Mouse (Mus musculus): Measurements from ENCODE around the gene Pdgfd. TPM values are rescaled to one million over a fixed set of nuclear protein-coding genes. Genes with fewer than 3 reads are reported as not detected.
A peak's percentile ranks its signal among the peaks of the same experiment; 100 is the strongest.

Gene Pdgfd
- polyA plus RNA-seq, 1 experiment from 2014 or later = 9.1 TPM

DNA sequence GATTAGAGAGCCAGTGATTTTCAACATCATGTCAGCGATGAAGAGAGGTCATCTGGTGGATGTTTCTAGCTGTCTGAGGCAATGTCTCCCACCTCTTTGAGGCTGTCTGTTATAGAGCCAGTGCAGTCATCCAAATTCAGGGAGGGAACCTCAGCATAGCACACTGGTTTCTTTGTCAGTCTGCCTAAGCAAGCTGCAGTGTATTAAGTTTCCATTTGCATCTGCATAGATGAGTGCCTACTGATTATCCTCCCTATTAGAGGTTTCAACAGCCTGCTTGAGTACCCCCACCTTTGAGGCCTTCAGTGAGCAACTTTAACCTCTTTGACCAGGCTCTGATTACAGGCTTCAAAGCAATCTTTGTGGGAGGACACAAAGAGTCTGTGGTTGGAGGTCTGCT, 118.4 kb downstream of the Pdgfd start:
- Histone ChIP-seq H3K4me3 (ENCODE audit: low read depth, low read length) (no peak overlapping the region), H3K9me3 (ENCODE audit: control insufficient read depth, low read length) (no peaks in the 10 kb centered on the region), H3K27ac (replicated peaks; ENCODE audit: low read depth, low read length) (no peak overlapping the region), H3K4me1 (ENCODE audit: control insufficient read depth, insufficient read depth, low read length) (no peaks in the 10 kb centered on the region), H3K36me3 (ENCODE audit: control insufficient read depth, insufficient read depth, low read length) (no peaks in the 10 kb centered on the region), H3K9ac (ENCODE audit: low read depth, low read length) (no peak overlapping the region), H3K4me2 (ENCODE audit: low read depth, low read length) (no peak overlapping the region), H3K27me3 (replicated peaks; ENCODE audit: control insufficient read depth, insufficient read depth, low read length) (no peaks in the 10 kb centered on the region)
- WGBS = 44% methylated on average over 1 of the region's 1 CpGs
- DNase-seq (ENCODE audit: low spot score) (peak; percentile 40), ATAC-seq (ENCODE audit: low read depth) (peak; percentile 55; the same call in 1 of the 2 replicates)

DNA sequence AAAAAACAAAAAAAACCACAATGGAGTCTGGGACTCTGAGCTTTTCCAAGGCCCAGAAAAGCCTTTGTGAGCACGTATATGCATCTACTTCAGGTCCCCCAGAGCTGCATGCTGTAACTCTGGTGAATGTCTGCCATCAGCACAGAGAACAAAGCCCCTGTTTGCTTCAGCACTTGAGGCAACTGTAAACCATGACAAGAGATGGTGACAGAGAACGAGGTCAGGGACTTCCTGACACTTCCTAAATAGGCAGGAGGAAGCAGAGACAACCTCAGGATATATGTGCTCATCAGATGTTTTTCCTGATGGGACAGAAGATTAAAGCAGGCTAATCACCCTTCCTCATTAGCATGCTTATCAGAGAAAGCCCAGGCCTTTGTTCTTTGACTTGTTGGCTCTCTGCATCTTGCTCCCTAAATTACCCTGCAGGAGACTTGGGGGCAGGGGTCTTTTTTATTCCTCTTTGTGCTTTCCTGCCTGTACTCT, 120.9 kb downstream of the Pdgfd start:
- Histone ChIP-seq H3K27ac (replicated peaks; ENCODE audit: low read depth, low read length) (no peak overlapping the region), H3K9ac (ENCODE audit: low read depth, low read length) (no peak overlapping the region), H3K4me1 (ENCODE audit: control insufficient read depth, insufficient read depth, low read length) (no peaks in the 10 kb centered on the region), H3K4me3 (ENCODE audit: low read depth, low read length) (no peak overlapping the region), H3K36me3 (ENCODE audit: control insufficient read depth, insufficient read depth, low read length) (no peaks in the 10 kb centered on the region), H3K4me2 (ENCODE audit: low read depth, low read length) (no peak overlapping the region), H3K27me3 (replicated peaks; ENCODE audit: control insufficient read depth, insufficient read depth, low read length) (no peaks in the 10 kb centered on the region), H3K9me3 (ENCODE audit: control insufficient read depth, low read length) (no peaks in the 10 kb centered on the region)
- DNase-seq (ENCODE audit: low spot score) (no peak), ATAC-seq (ENCODE audit: low read depth) (no peak)
- 19% methylated on average over 2 of the region's 2 CpGs for WGBS

DNA sequence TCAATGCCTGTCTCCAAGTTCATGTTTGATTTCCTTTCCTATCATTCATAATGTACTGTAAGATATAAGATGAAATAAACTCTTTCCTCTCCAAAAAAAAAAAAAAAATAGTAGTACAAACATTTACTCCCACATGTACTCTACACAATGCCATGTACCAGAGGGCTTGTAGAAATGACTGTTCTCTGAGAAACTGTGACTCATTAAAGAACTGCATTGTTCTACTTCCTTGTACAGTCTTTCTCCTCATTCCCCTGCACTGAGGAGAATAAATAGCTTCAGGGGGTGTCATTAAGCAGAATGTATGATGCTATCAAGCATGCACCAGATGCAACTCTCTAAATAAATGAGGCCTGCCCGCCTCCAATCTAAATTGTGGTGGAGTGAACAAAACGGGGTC, 130.2 kb downstream of the Pdgfd start:
- no peaks in the 10 kb centered on the region for H3K4me1 ChIP-seq (ENCODE audit: control insufficient read depth, insufficient read depth, low read length)
- no peak overlapping the region for H3K9ac ChIP-seq (ENCODE audit: low read depth, low read length)
- WGBS = 75% methylated on average over 2 of the region's 2 CpGs
- no peaks in the 10 kb centered on the region for H3K36me3 ChIP-seq (ENCODE audit: control insufficient read depth, insufficient read depth, low read length)
- no peak overlapping the region for H3K4me3 ChIP-seq (ENCODE audit: low read depth, low read length)
- ATAC-seq (ENCODE audit: low read depth) (no peak), DNase-seq (ENCODE audit: low spot score) (no peak)
- no peak overlapping the region for H3K27ac ChIP-seq (replicated peaks; ENCODE audit: low read depth, low read length)
- no peak overlapping the region for H3K4me2 ChIP-seq (ENCODE audit: low read depth, low read length)
- H3K27me3 ChIP-seq (replicated peaks; ENCODE audit: control insufficient read depth, insufficient read depth, low read length) = no peaks in the 10 kb centered on the region
- no peaks in the 10 kb centered on the region for H3K9me3 ChIP-seq (ENCODE audit: control insufficient read depth, low read length)

DNA sequence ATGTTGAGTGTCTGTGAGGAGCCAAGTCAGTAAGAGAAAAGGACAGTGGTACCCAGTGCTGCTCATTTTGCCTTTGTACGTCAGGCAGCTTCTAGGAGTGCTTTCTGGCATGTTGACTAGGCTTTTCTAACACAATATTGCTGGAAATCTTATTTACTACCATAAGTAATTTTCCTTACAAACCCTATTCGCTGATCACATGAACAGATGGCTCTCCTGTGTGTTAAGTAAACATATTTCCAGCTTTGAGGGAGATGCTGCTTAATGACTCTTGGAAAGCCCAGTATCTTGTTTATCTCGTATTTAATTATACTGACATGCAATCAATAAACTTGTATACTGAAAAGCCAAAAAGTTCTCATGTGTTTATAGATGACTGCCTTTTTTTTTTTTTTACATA, 133.7 kb downstream of the Pdgfd start:
- Histone ChIP-seq H3K9me3 (ENCODE audit: control insufficient read depth, low read length) (no peaks in the 10 kb centered on the region), H3K27ac (replicated peaks; ENCODE audit: low read depth, low read length) (no peak overlapping the region), H3K4me1 (ENCODE audit: control insufficient read depth, insufficient read depth, low read length) (no peaks in the 10 kb centered on the region), H3K27me3 (replicated peaks; ENCODE audit: control insufficient read depth, insufficient read depth, low read length) (no peaks in the 10 kb centered on the region), H3K4me2 (ENCODE audit: low read depth, low read length) (no peak overlapping the region), H3K4me3 (ENCODE audit: low read depth, low read length) (no peak overlapping the region), H3K36me3 (ENCODE audit: control insufficient read depth, insufficient read depth, low read length) (no peaks in the 10 kb centered on the region), H3K9ac (ENCODE audit: low read depth, low read length) (no peak overlapping the region)
- ATAC-seq (ENCODE audit: low read depth) (no peak), DNase-seq (ENCODE audit: low spot score) (no peak)
- 74% methylated on average over 3 of the region's 3 CpGs for WGBS

DNA sequence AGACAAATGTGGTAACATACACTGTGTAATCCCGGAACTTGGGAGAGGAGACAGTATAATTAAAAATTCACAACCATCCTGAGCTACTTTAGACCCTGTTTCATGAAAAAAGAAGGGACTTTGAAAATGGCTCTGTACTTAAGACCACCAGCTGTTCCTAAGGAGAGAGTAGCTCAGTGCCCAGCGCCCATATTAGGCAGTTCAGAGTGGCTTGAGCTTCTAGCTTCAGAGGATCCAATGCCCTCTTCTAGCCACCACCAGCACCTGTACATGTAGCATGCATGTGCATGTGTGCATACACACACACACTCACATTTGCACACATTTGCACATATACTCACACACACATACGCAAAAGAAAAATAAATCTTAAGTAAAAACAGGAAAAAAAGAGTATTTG, 136.2 kb downstream of the Pdgfd start:
- no peak overlapping the region for H3K4me2 ChIP-seq (ENCODE audit: low read depth, low read length)
- H3K4me1 ChIP-seq (ENCODE audit: control insufficient read depth, insufficient read depth, low read length) = no peaks in the 10 kb centered on the region
- no peaks in the 10 kb centered on the region for H3K27me3 ChIP-seq (replicated peaks; ENCODE audit: control insufficient read depth, insufficient read depth, low read length)
- no peak for ATAC-seq (ENCODE audit: low read depth)
- DNase-seq (ENCODE audit: low spot score) = no peak
- H3K4me3 ChIP-seq (ENCODE audit: low read depth, low read length) = no peak overlapping the region
- H3K9me3 ChIP-seq (ENCODE audit: control insufficient read depth, low read length) = no peaks in the 10 kb centered on the region
- H3K27ac ChIP-seq (replicated peaks; ENCODE audit: low read depth, low read length) = no peak overlapping the region
- H3K9ac ChIP-seq (ENCODE audit: low read depth, low read length) = no peak overlapping the region
- 80% methylated on average over 3 of the region's 3 CpGs for WGBS
- no peaks in the 10 kb centered on the region for H3K36me3 ChIP-seq (ENCODE audit: control insufficient read depth, insufficient read depth, low read length)

DNA sequence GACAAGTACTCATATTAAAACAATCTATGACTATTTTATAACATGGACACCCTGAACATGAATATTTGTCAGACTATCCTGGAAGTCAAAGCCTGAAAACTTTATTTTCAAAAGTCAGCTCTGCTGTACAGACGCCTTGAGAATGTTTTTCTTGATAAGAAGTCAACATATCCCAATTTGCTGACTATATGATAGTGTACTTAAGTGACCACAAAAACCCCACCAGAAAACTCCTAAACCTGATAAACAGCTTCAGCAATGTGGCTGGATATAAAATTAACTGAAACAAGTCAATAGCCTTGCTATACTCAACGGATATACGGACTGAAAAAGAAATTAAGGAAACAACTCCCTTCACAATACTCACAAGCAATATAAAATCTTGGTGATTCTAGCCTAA, 137.5 kb downstream of the Pdgfd start:
- 87% methylated on average over 3 of the region's 3 CpGs for whole genome bisulfite sequencing
- Histone ChIP-seq H3K9ac (ENCODE audit: low read depth, low read length) (no peak overlapping the region), H3K4me1 (ENCODE audit: control insufficient read depth, insufficient read depth, low read length) (no peaks in the 10 kb centered on the region), H3K9me3 (ENCODE audit: control insufficient read depth, low read length) (no peaks in the 10 kb centered on the region), H3K36me3 (ENCODE audit: control insufficient read depth, insufficient read depth, low read length) (no peaks in the 10 kb centered on the region), H3K4me2 (ENCODE audit: low read depth, low read length) (no peak overlapping the region), H3K27ac (replicated peaks; ENCODE audit: low read depth, low read length) (no peak overlapping the region), H3K4me3 (ENCODE audit: low read depth, low read length) (no peak overlapping the region), H3K27me3 (replicated peaks; ENCODE audit: control insufficient read depth, insufficient read depth, low read length) (no peaks in the 10 kb centered on the region)
- ATAC-seq (ENCODE audit: low read depth) = no peak
- no peak for DNase-seq (ENCODE audit: low spot score)

DNA sequence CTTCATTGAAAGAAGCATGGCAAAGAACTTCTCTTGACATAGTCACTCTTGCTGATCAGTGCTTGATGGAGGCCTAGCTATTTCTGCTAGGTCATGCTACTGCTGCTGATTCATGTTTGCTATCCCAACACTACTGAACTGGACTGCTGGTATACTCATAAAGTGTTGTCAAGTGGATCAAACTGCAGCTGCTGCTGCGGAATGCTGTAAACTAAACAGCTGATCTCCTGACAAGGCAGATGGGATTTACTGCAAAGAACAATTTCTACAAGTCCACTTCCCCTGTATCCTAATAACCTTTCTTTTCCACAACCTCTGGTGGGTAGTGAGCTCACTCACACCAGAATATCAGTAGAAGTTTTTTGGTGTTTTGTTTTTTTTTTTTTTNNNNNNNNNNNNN, 148.7 kb downstream of the Pdgfd start:
- no peaks in the 10 kb centered on the region for H3K9me3 ChIP-seq (ENCODE audit: control insufficient read depth, low read length)
- no peak overlapping the region for H3K27ac ChIP-seq (replicated peaks; ENCODE audit: low read depth, low read length)
- 86% methylated on average over 1 of the region's 1 CpGs for WGBS
- no peak overlapping the region for H3K4me3 ChIP-seq (ENCODE audit: low read depth, low read length)
- no peaks in the 10 kb centered on the region for H3K4me1 ChIP-seq (ENCODE audit: control insufficient read depth, insufficient read depth, low read length)
- no peak overlapping the region for H3K4me2 ChIP-seq (ENCODE audit: low read depth, low read length)
- no peak overlapping the region for H3K9ac ChIP-seq (ENCODE audit: low read depth, low read length)
- no peaks in the 10 kb centered on the region for H3K36me3 ChIP-seq (ENCODE audit: control insufficient read depth, insufficient read depth, low read length)
- H3K27me3 ChIP-seq (replicated peaks; ENCODE audit: control insufficient read depth, insufficient read depth, low read length) = no peaks in the 10 kb centered on the region
- DNase-seq (ENCODE audit: low spot score) = peak; percentile 19
- no peak for ATAC-seq (ENCODE audit: low read depth)

DNA sequence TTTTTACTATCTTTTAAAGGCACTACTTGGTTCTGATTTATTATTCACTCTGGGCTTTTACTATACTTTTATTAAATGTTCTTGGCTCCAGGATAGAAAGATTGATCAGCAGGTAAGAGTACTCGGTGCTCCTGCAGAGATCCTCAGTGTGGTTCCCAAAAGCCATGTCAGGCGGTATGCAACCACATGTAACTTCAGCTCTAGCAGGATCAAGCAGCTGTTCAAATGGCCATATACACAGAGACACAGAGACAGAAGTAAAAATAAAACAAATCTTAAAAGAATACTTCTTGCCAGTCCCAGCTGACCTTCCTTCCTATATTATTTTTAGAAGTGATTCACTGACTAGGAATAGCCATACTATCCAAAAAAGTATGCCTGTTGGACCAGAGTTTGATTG, 157.0 kb downstream of the Pdgfd start:
- H3K4me1 ChIP-seq (ENCODE audit: control insufficient read depth, insufficient read depth, low read length) = no peaks in the 10 kb centered on the region
- H3K36me3 ChIP-seq (ENCODE audit: control insufficient read depth, insufficient read depth, low read length) = no peaks in the 10 kb centered on the region
- 76% methylated on average over 2 of the region's 2 CpGs for WGBS
- no peaks in the 10 kb centered on the region for H3K9me3 ChIP-seq (ENCODE audit: control insufficient read depth, low read length)
- H3K9ac ChIP-seq (ENCODE audit: low read depth, low read length) = no peak overlapping the region
- DNase-seq (ENCODE audit: low spot score) (no peak), ATAC-seq (ENCODE audit: low read depth) (no peak; the same call in 1 of the 2 replicates)
- no peak overlapping the region for H3K27ac ChIP-seq (replicated peaks; ENCODE audit: low read depth, low read length)
- no peaks in the 10 kb centered on the region for H3K27me3 ChIP-seq (replicated peaks; ENCODE audit: control insufficient read depth, insufficient read depth, low read length)
- no peak overlapping the region for H3K4me2 ChIP-seq (ENCODE audit: low read depth, low read length)
- H3K4me3 ChIP-seq (ENCODE audit: low read depth, low read length) = no peak overlapping the region

DNA sequence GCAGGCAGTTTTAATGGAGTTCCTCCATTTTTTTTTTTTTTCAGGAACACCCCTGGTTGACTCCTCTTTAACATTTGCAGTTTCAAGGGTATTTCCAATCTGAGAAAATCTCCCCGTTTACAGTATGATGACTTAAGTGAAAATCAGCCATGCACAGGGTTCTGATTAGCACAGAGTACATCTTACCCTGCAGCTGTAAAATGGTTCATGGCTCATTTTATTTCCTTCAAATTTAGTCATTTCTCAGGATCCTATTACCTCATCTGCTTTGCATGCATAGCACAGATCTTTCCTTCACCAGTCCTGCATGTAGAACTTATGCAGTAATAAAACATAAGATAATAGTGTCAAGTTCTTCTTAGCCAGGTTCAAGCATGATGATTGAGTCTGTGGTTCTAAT, 165.1 kb downstream of the Pdgfd start:
- DNase-seq (ENCODE audit: low spot score) (peak; percentile 23), ATAC-seq (ENCODE audit: low read depth) (peak; percentile 47; the same call in 1 of the 2 replicates)
- Histone ChIP-seq H3K27ac (replicated peaks; ENCODE audit: low read depth, low read length) (no peak overlapping the region), H3K4me1 (ENCODE audit: control insufficient read depth, insufficient read depth, low read length) (no peaks in the 10 kb centered on the region), H3K9ac (ENCODE audit: low read depth, low read length) (no peak overlapping the region), H3K4me3 (ENCODE audit: low read depth, low read length) (no peak overlapping the region), H3K36me3 (ENCODE audit: control insufficient read depth, insufficient read depth, low read length) (no peaks in the 10 kb centered on the region), H3K4me2 (ENCODE audit: low read depth, low read length) (no peak overlapping the region), H3K27me3 (replicated peaks; ENCODE audit: control insufficient read depth, insufficient read depth, low read length) (no peaks in the 10 kb centered on the region), H3K9me3 (ENCODE audit: control insufficient read depth, low read length) (no peaks in the 10 kb centered on the region)
- 33% methylated on average over 1 of the region's 1 CpGs for WGBS

Data from embryonic facial prominence, embryonic 14.5 days (tissue).